Mouse (Mus musculus): ENCODE measurements around the gene Tatdn2.
A peak's percentile ranks its signal among the peaks of the same experiment; 100 is the strongest.

Gene Tatdn2

GRCm38 (mm10) chr6:113714797-113715196 is 17.9 kb downstream of the Tatdn2 start:
- no peak for DNase-seq

- peak; percentile 22 for DNase-seq
Observed at GRCm38 (mm10) chr6:113717541-113717940, 20.7 kb downstream of the Tatdn2 start.

- DNase-seq, result no peak
Observed at GRCm38 (mm10) chr6:113719878-113720277, 23.0 kb downstream of the Tatdn2 start, which contains the start of gene Ghrl. TSS of gene Ghrl (minus strand) at chr6:113719880.

GRCm38 (mm10) chr6:113721061-113721460 is 24.2 kb downstream of the Tatdn2 start:
- no peak for DNase-seq

- DNase-seq, result no peak
Observed at GRCm38 (mm10) chr6:113728181-113728580, 31.3 kb downstream of the Tatdn2 start.

- DNase-seq, result no peak
Observed at GRCm38 (mm10) chr6:113731296-113731695, 34.4 kb downstream of the Tatdn2 start.

- DNase-seq, result no peak
Observed at GRCm38 (mm10) chr6:113737318-113738046, 40.6 kb downstream of the Tatdn2 start.

GRCm38 (mm10) chr6:113740236-113741217 is 43.7 kb downstream of the Tatdn2 start, which contains the start of gene Sec13:
TSS of gene Sec13 (minus strand) at chr6:113740743.
- peak; percentile 93 for DNase-seq

- no peak for DNase-seq
Observed at GRCm38 (mm10) chr6:113741425-113741824, 44.6 kb downstream of the Tatdn2 start.

GRCm38 (mm10) chr6:113742321-113742720 is 45.5 kb downstream of the Tatdn2 start:
- no peak for DNase-seq

GRCm38 (mm10) chr6:113743111-113743510 is 46.3 kb downstream of the Tatdn2 start:
- no peak for DNase-seq

- DNase-seq, result no peak
Observed at GRCm38 (mm10) chr6:113745117-113745516, 48.3 kb downstream of the Tatdn2 start.

GRCm38 (mm10) chr6:113747284-113747683 is 50.4 kb downstream of the Tatdn2 start:
- DNase-seq, result no peak

- DNase-seq, result no peak
Observed at GRCm38 (mm10) chr6:113748351-113748750, 51.5 kb downstream of the Tatdn2 start.

GRCm38 (mm10) chr6:113749119-113749685 is 52.4 kb downstream of the Tatdn2 start:
- DNase-seq, result no peak

Measured in lung, postnatal 10 days (tissue).